Mouse (Mus musculus) hindbrain, postnatal 0 days (tissue): Measurements from ENCODE around the gene Trdmt1. TPM values are rescaled to one million over a fixed set of nuclear protein-coding genes. Genes with fewer than 3 reads are reported as not detected.
"Not testable (repeated sequence)": the region's sequence is repeated elsewhere in the genome, so short reads cannot be mapped to it uniquely, and the experiment has no call there.

Experiments
- ATAC-seq: fragments of 200-750 bp; cut with Nextera tagmentation; 2 replicates; pipeline ENCODE4 v1.8.0; 2017; ENCODE audit warnings: mild to moderate bottlenecking, moderate TSS enrichment, moderate library complexity
- DNase-seq: peaks from one replicate; pipeline ENCODE4 v3.0.0-alpha.2; 2015; ENCODE audit warnings: low spot score
- H3K27ac ChIP-seq: fragments of 300-500 bp; sonication (generic); 2 replicates; pipeline ENCODE4 v1.5.1; 2014; ENCODE audit warnings: mild to moderate bottlenecking
- H3K27me3 ChIP-seq: fragments of 300-500 bp; sonication (generic); 2 replicates; pipeline ENCODE4 v1.6.1; 2014; ENCODE audit warnings: low read length, mixed read lengths; ENCODE audit not compliant: insufficient read depth
- H3K36me3 ChIP-seq: fragments of 300-500 bp; sonication (generic); 2 replicates; pipeline ENCODE4 v1.6.1; 2014; ENCODE audit warnings: low read length, mixed read lengths; ENCODE audit not compliant: insufficient read depth
- H3K4me1 ChIP-seq: fragments of 300-500 bp; sonication (generic); 2 replicates; pipeline ENCODE4 v1.6.1; 2014; ENCODE audit warnings: antibody characterized with exemption, low read length, mixed read lengths; ENCODE audit not compliant: insufficient read depth
- H3K4me2 ChIP-seq: fragments of 300-500 bp; sonication (generic); 2 replicates; pipeline ENCODE4 v1.6.1; 2014; ENCODE audit warnings: low read depth, mild to moderate bottlenecking, low read length, moderate library complexity, mixed read lengths
- H3K4me3 ChIP-seq: fragments of 300-500 bp; sonication (generic); 2 replicates; pipeline ENCODE4 v1.5.1; 2014; ENCODE audit warnings: low read length
- H3K9ac ChIP-seq: fragments of 300-500 bp; sonication (generic); replicated peaks from 2 replicates; pipeline ENCODE4 v1.6.1; 2014; ENCODE audit warnings: mild to moderate bottlenecking, low read length, moderate library complexity, mixed read lengths
- H3K9me3 ChIP-seq: fragments of 300-500 bp; sonication (generic); 2 replicates; pipeline ENCODE4 v1.6.1; 2016; ENCODE audit warnings: low read length, mixed read lengths
- CTCF ChIP-seq: IDR thresholded peaks from 2 replicates; pipeline ENCODE4 v1.5.1; 2016; ENCODE audit warnings: antibody characterized with exemption, control low read depth, low read depth
- WGBS: fragments of 180-500 bp; shearing (Covaris S2); extraction: QIAGEN DNeasy Blood & Tissue Kit; methylation state at CpG from one replicate; pipeline ENCODE4 v1.1.7; 2014; 5-methylcytosine and 5-hydroxymethylcytosine counted together
- polyA plus RNA-seq: library from polyadenylated mRNA; unstranded; fragments of >200 nt; fragmentation: Nextera tagmentation; extraction: Ambion mirVana; gene quantifications from 2 replicates; pipeline ENCODE4 v1.2.1, GENCODE M21; 2015
- total RNA-seq: library from RNA; depleted of rRNA; stranded (reverse); fragments of >200 nt; gene quantifications from 2 replicates; pipeline ENCODE4 v1.2.3, GENCODE M21; 2014; rRNA removed

The Trdmt1 gene
- total RNA-seq (6.1 and 7.5 TPM in 2 replicates), polyA plus RNA-seq (6.2 and 6.8 TPM in 2 replicates)

DNA sequence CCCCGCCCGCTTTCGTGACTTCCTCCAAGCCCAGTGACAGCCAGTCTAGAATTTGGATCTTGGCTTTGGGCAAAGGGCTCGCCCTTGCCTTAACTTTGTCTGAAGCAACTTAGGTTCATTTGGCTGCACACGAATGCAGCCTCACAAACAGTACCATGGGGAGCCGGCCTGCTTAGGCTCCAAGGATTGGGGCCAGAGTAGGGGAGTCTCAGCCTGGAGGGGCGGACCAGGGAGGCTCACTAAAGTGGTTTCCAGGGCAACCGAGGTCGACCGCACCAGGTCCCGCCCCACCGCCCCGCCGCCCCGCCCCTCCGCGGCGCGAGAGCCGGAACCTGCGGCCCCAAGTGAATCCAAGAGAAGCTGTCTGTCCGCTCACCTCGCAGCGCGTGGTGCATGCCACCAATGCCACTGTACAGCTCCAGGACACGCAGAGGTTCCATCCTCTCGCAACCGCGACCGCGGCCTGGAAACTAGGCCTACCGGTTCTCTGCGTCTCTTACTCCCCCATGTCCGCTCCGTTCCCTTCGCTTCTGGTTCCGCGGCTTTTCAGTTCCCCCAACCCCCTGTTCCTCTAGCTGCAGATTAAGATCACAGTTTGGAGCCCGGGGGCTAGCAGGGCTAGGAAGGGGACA, at the start of gene Trdmt1:
Gene Trdmt1, minus strand, starts transcription at position 476 of the 632 bp plus-strand sequence.
- WGBS = 2% methylated on average over 39 of the region's 39 CpGs
- Histone ChIP-seq H3K4me2 (peak within 1 kb of the TSS; percentile 68), H3K27ac (peak within 1 kb of the TSS; percentile 92), H3K27me3 (no peaks in the 10 kb centered on the region), H3K9me3 (no peaks in the 10 kb centered on the region), H3K4me1 (no peaks in the 10 kb centered on the region), H3K4me3 (peak within 1 kb of the TSS; percentile 63), H3K9ac (peak within 1 kb of the TSS; percentile 72), H3K36me3 (no peaks in the 10 kb centered on the region)
- peak; percentile 99 for ATAC-seq
- peak; percentile 91 for DNase-seq
- TF ChIP-seq CTCF = no peak

DNA sequence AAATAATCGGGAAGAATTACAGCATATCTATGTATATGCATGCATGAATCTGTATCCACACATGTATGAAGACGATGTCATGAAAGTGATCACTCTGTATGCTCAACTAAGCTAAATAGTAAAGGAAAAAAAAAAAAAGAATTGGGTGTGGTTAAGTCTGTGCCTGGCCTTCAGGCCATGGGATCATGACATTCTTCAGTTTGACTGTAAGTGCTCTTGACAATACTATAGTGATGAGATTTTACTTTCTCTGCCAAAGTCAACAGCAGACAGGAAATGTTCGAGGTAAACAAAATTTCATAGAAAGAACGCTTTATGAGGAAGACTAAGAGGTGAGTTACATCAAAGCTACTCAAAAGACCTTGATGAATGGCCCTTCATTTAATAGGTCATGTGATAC, 48.9 kb upstream of the Trdmt1 start:
- no peaks in the 10 kb centered on the region for H3K36me3 ChIP-seq
- DNase-seq (no peak), ATAC-seq (no peak)
- no peak overlapping the region for H3K27ac ChIP-seq
- H3K27me3 ChIP-seq = no peaks in the 10 kb centered on the region
- no peak overlapping the region for H3K9ac ChIP-seq
- WGBS = 83% methylated on average over 4 of the region's 4 CpGs
- TF ChIP-seq CTCF = no peak
- no peak overlapping the region for H3K4me2 ChIP-seq
- H3K4me3 ChIP-seq = no peak overlapping the region
- no peaks in the 10 kb centered on the region for H3K4me1 ChIP-seq
- no peaks in the 10 kb centered on the region for H3K9me3 ChIP-seq

DNA sequence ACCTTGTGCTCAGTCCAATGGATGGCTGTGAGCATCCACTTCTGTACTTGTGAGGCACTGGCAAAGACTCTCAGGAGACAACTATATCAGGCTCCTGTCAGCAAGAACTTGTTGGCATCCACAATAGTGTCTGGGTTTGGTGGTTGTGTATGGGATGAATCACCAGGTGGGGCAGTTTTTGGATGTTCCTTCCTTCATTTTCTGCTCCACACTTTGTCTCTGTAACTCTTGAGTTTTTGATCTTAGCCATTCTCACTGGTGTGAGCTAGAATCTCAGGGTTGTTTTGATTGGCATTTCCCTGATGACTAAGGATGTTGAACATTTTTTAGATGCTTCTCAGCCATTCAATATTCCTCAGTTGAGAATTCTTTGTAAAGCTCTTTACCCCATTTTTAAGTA, 39.3 kb upstream of the Trdmt1 start:
- H3K9ac ChIP-seq, ATAC-seq, H3K4me2 ChIP-seq, H3K27ac ChIP-seq, H3K4me1 ChIP-seq, DNase-seq, H3K9me3 ChIP-seq, H3K27me3 ChIP-seq, H3K4me3 ChIP-seq: not testable (repeated sequence)
- peaks cover 15% of the 10 kb centered on the region for H3K36me3 ChIP-seq

DNA sequence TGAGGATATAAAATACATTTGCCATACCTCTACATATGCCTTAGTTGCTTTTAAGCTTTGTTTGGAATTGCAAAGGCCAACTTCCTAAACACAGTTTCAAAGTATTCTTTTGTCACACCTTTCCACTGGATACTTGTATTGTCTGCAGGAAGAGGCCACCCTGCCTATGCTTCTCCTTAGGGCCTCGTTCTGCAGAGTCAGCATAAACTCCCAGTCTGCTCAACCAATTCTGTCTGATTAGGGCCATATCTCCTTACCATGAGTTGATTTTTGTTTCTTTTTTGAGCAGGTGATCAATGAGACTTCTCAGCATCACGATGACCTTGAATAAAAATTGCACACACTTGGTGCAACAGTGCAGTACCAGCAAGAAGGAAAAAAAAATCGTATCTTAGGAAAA, 37.7 kb upstream of the Trdmt1 start:
- Histone ChIP-seq H3K27me3 (no peaks in the 10 kb centered on the region), H3K9ac (no peak overlapping the region), H3K4me2 (no peak overlapping the region), H3K4me3 (no peak overlapping the region), H3K27ac (no peak overlapping the region), H3K9me3 (no peaks in the 10 kb centered on the region), H3K36me3 (peaks cover 15% of the 10 kb centered on the region), H3K4me1 (peaks cover 4% of the 10 kb centered on the region; the same call in 1 of the 2 replicates)
- no peak for TF ChIP-seq CTCF
- DNase-seq (no peak), ATAC-seq (no peak)
- WGBS = 83% methylated on average over 3 of the region's 3 CpGs

DNA sequence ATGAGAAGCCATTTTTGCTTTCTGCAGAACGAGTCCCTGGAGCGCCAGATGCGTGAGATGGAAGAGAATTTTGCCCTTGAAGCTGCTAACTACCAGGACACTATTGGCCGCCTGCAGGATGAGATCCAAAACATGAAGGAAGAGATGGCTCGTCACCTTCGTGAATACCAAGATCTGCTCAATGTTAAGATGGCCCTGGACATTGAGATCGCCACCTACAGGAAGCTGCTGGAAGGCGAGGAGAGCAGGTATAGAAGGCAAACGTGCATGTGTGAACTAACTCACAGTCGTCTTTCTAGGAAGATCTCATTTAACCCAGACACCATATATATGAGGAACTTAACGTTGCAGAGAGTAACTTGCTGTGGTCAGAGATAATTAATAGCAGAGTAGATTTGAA, 35.5 kb upstream of the Trdmt1 start:
- no peak overlapping the region for H3K9ac ChIP-seq
- no peaks in the 10 kb centered on the region for H3K9me3 ChIP-seq
- no peaks in the 10 kb centered on the region for H3K27me3 ChIP-seq
- peak; percentile 54 for TF ChIP-seq CTCF
- ATAC-seq = no peak
- DNase-seq = peak; percentile 33
- no peak overlapping the region for H3K4me2 ChIP-seq
- no peak overlapping the region for H3K4me3 ChIP-seq
- H3K27ac ChIP-seq = no peak overlapping the region
- 63% methylated on average over 11 of the region's 11 CpGs for WGBS
- peaks cover 15% of the 10 kb centered on the region for H3K36me3 ChIP-seq
- peaks cover 4% of the 10 kb centered on the region; the same call in 1 of the 2 replicates for H3K4me1 ChIP-seq

DNA sequence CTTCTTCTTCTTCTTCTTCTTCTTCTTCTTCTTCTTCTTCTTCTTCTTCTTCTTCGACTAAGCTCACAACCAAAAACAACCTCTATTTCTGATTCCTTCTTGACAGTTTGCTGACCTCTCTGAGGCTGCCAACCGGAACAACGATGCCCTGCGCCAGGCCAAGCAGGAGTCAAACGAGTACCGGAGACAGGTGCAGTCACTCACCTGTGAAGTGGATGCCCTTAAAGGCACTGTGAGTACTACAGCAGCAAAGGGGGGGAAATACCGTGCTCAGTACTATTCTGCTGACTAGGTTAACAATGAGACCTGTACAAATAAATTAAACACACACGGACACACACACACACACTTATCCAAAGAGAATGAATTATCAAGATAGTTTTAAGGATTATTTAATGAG, 34.8 kb upstream of the Trdmt1 start:
- no peak overlapping the region for H3K27ac ChIP-seq
- ATAC-seq (no peak), DNase-seq (no peak)
- H3K9me3 ChIP-seq = no peaks in the 10 kb centered on the region
- WGBS = 87% methylated on average over 8 of the region's 8 CpGs
- no peak overlapping the region for H3K9ac ChIP-seq
- no peak for TF ChIP-seq CTCF
- no peaks in the 10 kb centered on the region for H3K27me3 ChIP-seq
- peaks cover 15% of the 10 kb centered on the region for H3K36me3 ChIP-seq
- peaks cover 4% of the 10 kb centered on the region; the same call in 1 of the 2 replicates for H3K4me1 ChIP-seq
- no peak overlapping the region for H3K4me2 ChIP-seq
- no peak overlapping the region for H3K4me3 ChIP-seq

DNA sequence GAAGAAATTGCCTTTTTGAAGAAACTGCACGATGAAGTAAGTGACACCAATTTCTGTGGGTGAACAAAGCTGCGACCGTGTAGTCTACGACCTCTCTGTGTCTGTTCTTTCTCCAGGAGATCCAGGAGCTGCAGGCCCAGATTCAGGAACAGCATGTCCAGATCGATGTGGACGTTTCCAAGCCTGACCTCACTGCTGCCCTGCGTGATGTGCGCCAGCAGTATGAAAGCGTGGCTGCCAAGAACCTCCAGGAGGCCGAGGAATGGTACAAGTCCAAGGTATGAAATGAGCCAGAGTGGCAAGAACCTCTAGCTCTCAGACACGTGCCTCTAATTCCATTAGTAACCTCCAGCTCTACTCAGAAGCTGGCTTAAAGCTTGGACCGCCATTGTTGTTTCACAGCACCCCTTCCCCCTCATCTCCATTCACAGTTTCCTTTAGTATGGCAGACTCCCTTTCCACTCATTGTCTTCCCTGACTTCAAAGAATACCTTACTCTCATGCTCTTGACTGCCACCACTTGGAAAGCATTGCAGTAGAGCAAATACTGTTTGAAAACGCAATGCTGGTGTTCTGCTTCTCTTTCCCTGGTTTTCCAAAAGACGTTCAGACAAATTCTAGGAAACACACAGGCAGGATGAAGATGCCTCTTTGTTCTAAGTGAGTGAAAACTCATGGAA, 34.1 kb upstream of the Trdmt1 start:
- Histone ChIP-seq H3K4me3 (no peak overlapping the region), H3K36me3 (peaks cover 15% of the 10 kb centered on the region)

More for the DNA sequence above, 34.1 kb upstream of the Trdmt1 start:
- 42% methylated on average over 14 of the region's 14 CpGs for WGBS
- Histone ChIP-seq H3K27ac (no peak overlapping the region), H3K27me3 (no peaks in the 10 kb centered on the region), H3K4me2 (no peak overlapping the region), H3K4me1 (peaks cover 4% of the 10 kb centered on the region; the same call in 1 of the 2 replicates), H3K9ac (no peak overlapping the region), H3K9me3 (no peaks in the 10 kb centered on the region)
- peak; percentile 47 for TF ChIP-seq CTCF
- DNase-seq = peak; percentile 14
- no peak for ATAC-seq
